Mouse (Mus musculus): ENCODE measurements at regions not wholly inside any gene's neighbourhood (a gene's known extent, or its start where the extent isn't known, plus 50 kb on each side); places are given as distances from the start of the nearest gene placed in this dataset.

DNA sequence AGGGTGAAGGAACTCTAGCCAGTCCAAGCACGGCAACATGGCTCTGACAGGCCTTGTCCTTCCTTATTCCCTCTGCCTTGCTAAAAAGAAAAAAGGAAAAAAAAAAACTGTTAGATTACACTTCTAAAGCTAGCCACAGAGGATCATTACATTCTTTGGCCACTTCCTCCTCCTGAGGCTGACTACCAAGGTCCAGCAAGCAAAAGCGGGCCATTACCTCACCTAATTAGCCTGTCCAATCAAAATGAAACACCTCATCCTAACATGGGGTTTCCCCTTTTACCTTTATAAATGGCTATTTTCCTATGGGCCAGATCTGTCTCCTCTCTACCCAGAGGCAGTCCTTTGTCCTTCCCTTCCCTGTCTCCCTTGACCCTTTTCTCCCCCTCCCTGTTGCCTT lies 102.2 kb downstream of the Pih1h3b start:
- H3K27me3 ChIP-seq (ENCODE audit: insufficient read depth, poor library complexity, severe bottlenecking) = peaks cover 79% of the 10 kb centered on the region
- WGBS = 82% methylated on average over 2 of the region's 2 CpGs

DNA sequence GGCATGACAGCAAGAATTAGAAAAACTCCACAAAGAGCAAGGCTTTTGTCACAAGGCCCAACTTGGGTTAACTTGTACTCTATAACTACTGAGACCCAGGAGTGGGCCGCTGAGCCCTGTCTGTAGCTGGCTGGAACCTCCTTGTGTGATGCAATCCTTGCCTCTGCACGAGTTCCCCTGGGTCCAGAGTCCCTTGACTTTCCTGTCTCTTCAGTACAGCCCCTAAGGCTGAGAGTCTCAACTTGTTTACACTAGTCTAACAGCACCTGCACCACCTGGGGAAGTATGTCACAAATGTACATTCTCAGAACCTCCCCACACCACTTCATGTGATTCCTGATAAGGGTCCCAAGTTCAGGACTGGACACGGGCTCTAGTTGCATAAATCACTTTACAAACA lies 103.3 kb downstream of the Pih1h3b start:
- H3K27me3 ChIP-seq (ENCODE audit: insufficient read depth, poor library complexity, severe bottlenecking) = peaks cover 78% of the 10 kb centered on the region
- DNase-seq (ENCODE audit: low spot score) = no peak
- no peaks in the 10 kb centered on the region for H3K9me3 ChIP-seq
- no peaks in the 10 kb centered on the region for H3K36me3 ChIP-seq
- no peaks in the 10 kb centered on the region for H3K4me1 ChIP-seq (replicated peaks)
- 83% methylated on average over 3 of the region's 3 CpGs for WGBS
- H3K27ac ChIP-seq = no peak overlapping the region
- H3K4me3 ChIP-seq = no peak overlapping the region

More for the DNA sequence above, 102.2 kb downstream of the Pih1h3b start:
- no peaks in the 10 kb centered on the region for H3K4me1 ChIP-seq (replicated peaks)
- DNase-seq (ENCODE audit: low spot score) = no peak
- no peak overlapping the region for H3K4me3 ChIP-seq
- no peak overlapping the region for H3K27ac ChIP-seq
- H3K36me3 ChIP-seq = no peaks in the 10 kb centered on the region
- no peaks in the 10 kb centered on the region for H3K9me3 ChIP-seq

DNA sequence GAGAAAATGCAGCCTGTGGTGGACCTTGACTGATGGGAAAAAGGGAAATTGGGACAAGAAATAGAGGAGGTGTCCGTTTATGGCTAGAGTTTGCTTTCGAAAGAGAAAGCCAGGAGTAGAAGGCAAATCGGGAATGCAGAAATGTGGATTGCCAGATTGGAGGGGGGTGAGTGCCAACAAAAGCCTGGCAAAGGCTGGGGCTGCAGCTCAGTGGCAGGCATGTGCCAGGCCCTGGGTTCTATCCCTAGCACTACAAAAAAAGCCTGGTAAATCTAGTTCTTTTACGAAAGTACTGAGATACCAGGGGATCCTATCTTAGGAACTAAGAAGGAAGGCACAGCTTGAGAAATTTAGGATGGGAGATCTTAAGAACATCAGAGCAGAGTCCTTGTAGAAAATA lies 117.2 kb downstream of the Pih1h3b start:
- Histone ChIP-seq H3K4me1 (replicated peaks) (no peaks in the 10 kb centered on the region), H3K27me3 (ENCODE audit: insufficient read depth, poor library complexity, severe bottlenecking) (peaks cover 58% of the 10 kb centered on the region), H3K9me3 (no peaks in the 10 kb centered on the region), H3K36me3 (no peaks in the 10 kb centered on the region), H3K4me3 (no peak overlapping the region), H3K27ac (no peak overlapping the region)
- 87% methylated on average over 4 of the region's 4 CpGs for WGBS
- DNase-seq (ENCODE audit: low spot score) = no peak

DNA sequence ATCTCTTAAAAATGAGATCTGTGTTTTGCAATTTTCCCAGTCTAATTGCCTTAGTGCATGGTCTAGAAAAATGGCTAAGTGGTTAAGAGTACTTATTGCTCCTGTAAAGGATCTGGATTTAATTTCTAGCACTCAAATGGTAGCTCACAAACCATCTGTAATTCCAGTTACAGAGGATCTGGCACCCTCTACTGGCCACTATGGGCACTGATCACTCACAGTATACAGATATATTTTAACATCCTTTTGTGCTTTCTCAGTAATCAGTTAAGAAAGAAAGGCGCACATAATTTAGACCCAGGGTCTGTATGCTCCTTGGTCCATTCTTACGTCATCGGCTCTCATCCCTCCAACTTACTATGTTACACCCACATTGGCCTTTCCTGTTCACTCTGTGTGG lies 120.3 kb downstream of the Pih1h3b start:
- Histone ChIP-seq H3K27me3 (ENCODE audit: insufficient read depth, poor library complexity, severe bottlenecking) (peaks cover 46% of the 10 kb centered on the region), H3K9me3 (no peaks in the 10 kb centered on the region), H3K4me3 (no peak overlapping the region), H3K36me3 (no peaks in the 10 kb centered on the region), H3K27ac (no peak overlapping the region), H3K4me1 (replicated peaks) (no peaks in the 10 kb centered on the region)
- no peak for DNase-seq (ENCODE audit: low spot score)
- WGBS = 90% methylated on average over 3 of the region's 3 CpGs

DNA sequence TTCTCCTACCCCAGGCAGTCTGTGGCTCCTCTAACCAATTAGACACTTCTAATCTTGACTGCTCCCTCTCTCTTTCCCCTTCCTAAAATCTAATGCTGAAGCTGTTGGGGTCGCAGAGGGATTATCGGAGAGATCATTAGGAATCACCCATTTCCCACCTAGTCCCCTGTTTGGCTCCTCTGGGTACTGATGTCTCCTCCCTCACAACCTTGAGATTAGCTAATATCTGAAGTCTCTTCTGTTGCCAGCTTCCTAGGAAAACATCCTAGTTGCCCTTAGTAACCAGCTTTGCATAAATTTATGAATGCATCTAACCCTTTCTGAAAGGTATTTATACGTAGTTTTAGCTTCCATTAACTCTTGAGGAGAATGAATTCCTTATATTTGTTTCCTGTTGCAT lies 138.4 kb upstream of the Frmpd3 start:
- Histone ChIP-seq H3K4me3 (no peak overlapping the region), H3K9me3 (no peaks in the 10 kb centered on the region), H3K4me1 (replicated peaks) (no peaks in the 10 kb centered on the region), H3K27ac (no peak overlapping the region), H3K36me3 (no peaks in the 10 kb centered on the region), H3K27me3 (ENCODE audit: insufficient read depth, poor library complexity, severe bottlenecking) (peaks cover 80% of the 10 kb centered on the region)
- WGBS = 80% methylated on average over 3 of the region's 3 CpGs
- DNase-seq (ENCODE audit: low spot score) = no peak

DNA sequence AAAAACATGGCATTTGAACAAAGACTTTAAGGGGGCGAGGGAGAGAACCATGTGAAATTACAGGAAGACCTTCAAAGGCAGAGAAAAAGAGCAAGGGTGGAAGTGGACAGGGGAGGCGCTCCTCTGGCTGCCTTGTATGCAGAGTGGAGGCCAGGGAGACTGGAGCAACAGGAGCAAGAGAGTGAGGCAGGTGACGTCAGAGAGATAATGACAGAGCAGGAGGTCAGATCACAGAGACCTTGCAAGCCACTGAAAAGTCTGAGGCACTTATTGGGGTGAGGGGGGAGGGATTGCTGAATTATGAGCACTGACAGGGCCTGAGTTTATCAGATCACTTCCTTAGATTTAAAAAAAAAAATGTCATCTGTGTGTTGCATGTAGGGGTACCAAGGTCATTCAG lies 133.3 kb upstream of the Frmpd3 start:
- Histone ChIP-seq H3K36me3 (no peaks in the 10 kb centered on the region), H3K4me3 (no peak overlapping the region), H3K27me3 (ENCODE audit: insufficient read depth, poor library complexity, severe bottlenecking) (peaks cover 77% of the 10 kb centered on the region), H3K9me3 (no peaks in the 10 kb centered on the region), H3K4me1 (replicated peaks) (no peaks in the 10 kb centered on the region), H3K27ac (no peak overlapping the region)
- no peak for DNase-seq (ENCODE audit: low spot score)
- 49% methylated on average over 3 of the region's 3 CpGs for WGBS

DNA sequence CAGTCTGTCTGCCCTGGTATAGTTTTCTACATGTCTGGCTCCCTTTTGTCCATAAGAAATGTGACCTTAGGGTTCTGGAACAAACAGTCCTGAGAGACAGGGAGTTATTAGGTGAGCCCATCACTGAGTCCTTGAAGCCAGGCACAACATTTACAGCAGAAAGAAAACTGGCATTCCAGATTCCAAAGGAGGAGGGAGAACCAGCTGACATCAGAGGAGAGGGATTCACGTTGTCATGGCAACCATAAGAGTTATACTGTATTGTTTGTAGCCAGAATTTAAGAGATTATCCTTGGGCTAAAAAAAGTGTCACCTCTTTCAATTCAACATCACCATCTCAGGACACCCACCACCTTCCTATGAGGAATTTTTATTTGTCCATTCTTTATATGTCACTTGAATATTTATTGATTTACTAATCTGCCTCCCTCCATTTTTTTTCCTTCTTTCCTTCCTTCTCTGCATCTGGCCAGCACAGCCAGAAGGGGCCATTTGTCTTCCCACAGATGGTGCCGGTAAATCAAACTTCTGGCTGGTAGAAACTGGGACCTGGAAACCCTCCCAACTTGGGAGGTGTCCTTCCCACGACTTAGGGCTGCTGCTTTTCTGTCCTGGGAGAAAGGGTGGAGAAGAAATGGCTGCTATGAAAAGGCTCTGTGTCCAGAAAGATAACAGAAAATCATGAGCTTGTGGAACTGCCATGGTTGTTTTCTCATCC lies 129.3 kb upstream of the Frmpd3 start:
- Histone ChIP-seq H3K36me3 (no peaks in the 10 kb centered on the region), H3K27me3 (ENCODE audit: insufficient read depth, poor library complexity, severe bottlenecking) (peaks cover 67% of the 10 kb centered on the region), H3K4me3 (no peak overlapping the region), H3K4me1 (replicated peaks) (no peaks in the 10 kb centered on the region), H3K9me3 (no peaks in the 10 kb centered on the region), H3K27ac (no peak overlapping the region)
- 49% methylated on average over 3 of the region's 3 CpGs for WGBS
- no peak for DNase-seq (ENCODE audit: low spot score)

DNA sequence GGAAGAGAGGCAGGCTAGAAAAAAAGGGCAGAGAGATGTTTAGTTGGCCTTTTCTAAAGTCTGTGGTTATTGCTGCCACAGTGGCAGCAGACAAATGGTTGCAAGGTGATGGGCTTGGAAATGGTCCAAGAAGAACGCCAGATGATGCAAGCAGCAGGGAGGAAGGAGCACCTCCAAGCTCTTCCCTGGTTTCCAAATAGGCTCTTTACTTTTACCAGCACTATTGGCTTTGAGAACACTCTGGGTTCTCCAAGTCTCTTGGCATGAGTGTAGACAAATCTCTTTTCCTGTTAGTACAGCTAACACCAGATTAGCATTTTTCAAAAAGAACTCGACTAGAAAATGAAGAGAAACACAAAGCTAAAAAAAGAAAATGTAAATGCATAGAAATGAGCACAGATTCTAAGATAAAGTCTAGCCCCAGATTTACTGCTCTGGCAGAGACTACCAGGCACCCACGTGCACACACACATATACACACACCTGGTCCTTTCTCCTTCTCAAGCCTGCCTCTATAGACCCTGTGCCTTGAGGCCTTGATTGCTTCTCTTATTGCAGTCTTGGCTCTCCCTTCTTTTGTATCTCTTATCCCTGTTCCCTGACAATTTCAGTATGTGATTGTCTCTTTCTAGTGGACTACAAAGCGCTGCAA lies 127.7 kb upstream of the Frmpd3 start:
- Histone ChIP-seq H3K4me1 (replicated peaks) (no peaks in the 10 kb centered on the region), H3K4me3 (no peak overlapping the region), H3K27me3 (ENCODE audit: insufficient read depth, poor library complexity, severe bottlenecking) (peaks cover 73% of the 10 kb centered on the region), H3K9me3 (no peaks in the 10 kb centered on the region), H3K27ac (no peak overlapping the region), H3K36me3 (no peaks in the 10 kb centered on the region)
- DNase-seq (ENCODE audit: low spot score) = no peak
- 69% methylated on average over 4 of the region's 4 CpGs for WGBS

DNA sequence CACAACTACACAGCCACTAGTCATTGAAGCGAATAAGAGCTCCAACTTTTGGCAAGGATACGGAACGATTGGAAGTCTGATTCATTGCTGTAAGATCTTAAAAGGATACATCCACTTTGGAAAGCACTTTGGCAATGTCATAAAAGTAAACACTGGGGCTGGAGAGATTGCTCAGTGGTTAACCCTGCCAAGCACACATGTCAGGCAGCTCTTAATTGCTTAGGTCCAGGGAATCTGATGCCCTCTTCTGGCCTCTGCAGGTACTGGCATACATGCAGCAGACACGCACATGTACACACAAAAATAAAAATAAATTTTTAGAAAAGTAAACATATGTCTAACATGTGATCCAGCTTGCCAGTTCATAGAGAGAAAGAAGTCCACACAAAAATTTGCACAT lies 86.3 kb upstream of the Frmpd3 start:
- H3K27ac ChIP-seq = no peak overlapping the region
- peaks cover 50% of the 10 kb centered on the region for H3K27me3 ChIP-seq (ENCODE audit: insufficient read depth, poor library complexity, severe bottlenecking)
- H3K4me3 ChIP-seq = no peak overlapping the region
- no peak for DNase-seq (ENCODE audit: low spot score)
- 85% methylated on average over 4 of the region's 4 CpGs for WGBS
- no peaks in the 10 kb centered on the region for H3K9me3 ChIP-seq
- no peaks in the 10 kb centered on the region for H3K36me3 ChIP-seq
- no peaks in the 10 kb centered on the region for H3K4me1 ChIP-seq (replicated peaks)

DNA sequence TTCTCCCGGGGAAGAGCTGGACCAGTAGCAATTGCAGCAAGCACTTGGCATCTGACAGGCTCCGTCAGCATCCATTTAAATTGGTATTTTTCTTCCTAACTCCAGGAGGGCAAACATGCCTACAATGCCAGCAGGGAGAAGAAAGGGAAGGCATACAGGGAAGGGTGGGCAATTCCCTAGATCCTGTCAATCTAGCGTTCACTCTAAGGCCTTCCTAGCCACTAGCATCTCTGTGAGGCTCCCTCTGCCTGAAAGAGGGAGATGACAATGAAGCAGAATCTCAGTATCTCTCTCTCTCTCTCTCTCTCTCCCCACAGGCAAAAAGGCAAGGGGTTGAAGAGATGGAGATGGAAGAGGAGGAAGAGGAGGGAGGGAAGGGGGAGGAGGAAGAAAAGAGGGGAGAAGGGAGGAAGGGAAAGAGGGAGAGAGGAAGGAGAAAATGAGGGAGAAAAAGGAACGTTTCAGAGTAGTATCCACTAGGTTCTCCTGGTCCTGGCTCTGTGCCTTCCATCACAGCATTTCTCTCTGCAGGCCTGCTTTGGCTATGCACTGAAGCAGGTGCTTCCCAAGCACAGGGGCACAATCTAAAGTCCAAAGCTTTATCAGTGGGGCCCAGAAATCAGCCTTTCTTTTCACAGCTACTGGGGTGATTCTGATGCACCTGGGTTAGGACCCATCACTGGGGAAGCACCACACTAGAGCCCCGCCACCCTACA lies 72.2 kb upstream of the Frmpd3 start:
- Histone ChIP-seq H3K9me3 (no peaks in the 10 kb centered on the region), H3K36me3 (no peaks in the 10 kb centered on the region), H3K27ac (no peak overlapping the region), H3K27me3 (ENCODE audit: insufficient read depth, poor library complexity, severe bottlenecking) (peaks cover 82% of the 10 kb centered on the region), H3K4me1 (replicated peaks) (no peaks in the 10 kb centered on the region), H3K4me3 (no peak overlapping the region)
- 48% methylated on average over 5 of the region's 5 CpGs for WGBS
- DNase-seq (ENCODE audit: low spot score) = no peak

DNA sequence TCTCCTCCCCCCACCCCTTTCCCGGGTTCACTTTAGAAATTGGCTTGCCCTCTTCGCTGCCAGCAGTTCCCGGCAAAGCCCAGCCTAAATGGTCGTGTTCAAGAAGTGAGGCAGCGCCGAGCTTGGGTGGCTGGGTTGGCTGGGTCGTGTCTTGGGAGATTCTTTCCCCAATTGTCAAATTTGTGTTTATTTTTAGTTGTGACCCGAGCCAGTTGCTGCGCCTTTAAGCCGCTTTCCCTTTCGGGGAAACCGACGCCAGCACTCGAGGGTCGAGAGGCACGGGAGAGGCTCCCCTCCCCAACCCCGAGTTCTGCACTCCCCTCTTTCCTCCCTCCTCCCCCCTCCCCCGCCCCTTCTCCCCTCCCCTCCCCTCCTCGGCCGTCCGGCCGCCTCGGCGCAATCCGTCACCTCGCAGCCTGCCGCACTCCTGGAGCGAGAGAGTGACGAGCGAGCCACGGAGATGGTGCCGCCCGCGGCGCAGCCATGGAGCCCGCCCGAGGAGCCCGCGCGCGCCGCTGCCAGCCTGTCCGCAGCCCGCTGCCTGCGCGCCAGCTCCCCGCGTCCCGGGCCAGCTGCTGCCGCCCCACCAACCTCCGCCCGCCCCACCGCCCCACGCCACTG lies 64.6 kb upstream of the Frmpd3 start:
- H3K27ac ChIP-seq = peak overlapping the region; percentile 81
- H3K4me3 ChIP-seq = peak overlapping the region; percentile 64
- no peaks in the 10 kb centered on the region for H3K9me3 ChIP-seq
- H3K36me3 ChIP-seq = no peaks in the 10 kb centered on the region
- peaks cover 99% of the 10 kb centered on the region for H3K27me3 ChIP-seq (ENCODE audit: insufficient read depth, poor library complexity, severe bottlenecking)
- H3K4me1 ChIP-seq (replicated peaks) = peaks cover 9% of the 10 kb centered on the region; the same call in 1 of the 2 replicates
- WGBS = 24% methylated on average over 54 of the region's 54 CpGs
- peak; percentile 34 for DNase-seq (ENCODE audit: low spot score)

DNA sequence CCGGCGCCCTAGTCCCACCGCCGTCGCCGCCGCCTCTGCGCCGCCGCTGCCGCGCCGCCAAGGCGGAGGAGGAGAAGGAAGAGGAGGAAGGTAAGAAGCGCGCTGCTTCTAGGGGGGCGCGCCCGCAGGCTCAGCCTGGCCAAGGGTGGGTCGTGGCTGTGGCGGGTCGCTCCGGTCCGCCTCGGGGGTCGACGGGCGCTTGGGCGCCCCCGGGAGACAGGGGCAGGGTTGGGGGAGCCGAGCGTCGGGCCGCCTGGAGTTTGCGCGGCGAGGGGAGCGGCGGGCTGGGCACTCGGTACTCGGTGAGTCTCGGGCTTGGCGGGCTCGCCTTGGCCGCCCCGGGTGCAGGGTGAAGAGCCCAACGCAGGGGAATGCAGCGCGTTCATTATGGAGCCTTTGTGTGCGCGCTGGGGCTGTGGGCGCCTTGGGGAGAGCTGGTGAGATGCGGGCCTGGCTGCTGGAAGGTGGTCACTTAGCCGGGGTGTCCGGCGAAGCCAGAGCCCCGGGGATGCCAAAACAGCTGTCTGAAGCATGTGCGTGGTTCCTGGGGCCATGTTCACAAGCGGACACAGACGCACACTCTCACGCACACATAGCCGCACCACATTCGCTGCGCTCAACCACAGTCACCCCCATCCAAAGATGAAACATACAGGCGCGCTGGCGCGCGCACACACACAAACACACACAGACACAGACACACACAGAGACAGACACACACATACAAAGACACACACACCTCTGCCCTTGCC lies 63.9 kb upstream of the Frmpd3 start:
- Histone ChIP-seq H3K9me3 (no peaks in the 10 kb centered on the region), H3K4me1 (replicated peaks) (peaks cover 9% of the 10 kb centered on the region; the same call in 1 of the 2 replicates), H3K27ac (peak overlapping the region; percentile 81), H3K4me3 (peak overlapping the region; percentile 64), H3K36me3 (no peaks in the 10 kb centered on the region), H3K27me3 (ENCODE audit: insufficient read depth, poor library complexity, severe bottlenecking) (peaks cover 99% of the 10 kb centered on the region)
- peak; percentile 23 for DNase-seq (ENCODE audit: low spot score)
- 17% methylated on average over 68 of the region's 69 CpGs for WGBS
